Mouse (Mus musculus): ENCODE measurements around the gene Pnpla7.
A peak's percentile ranks its signal among the peaks of the same experiment; 100 is the strongest.
"Not testable (repeated sequence)": the region's sequence is repeated elsewhere in the genome, so short reads cannot be mapped to it uniquely, and the experiment has no call there.

Pnpla7 gene

GRCm38 (mm10) chr2:24975704-24976297 lies at the start of gene Pnpla7:
Pnpla7 (plus strand) TSS chr2:24976033.
- peak; percentile 37 for DNase-seq (ENCODE audit: low read depth, low spot score)

GRCm38 (mm10) chr2:24926345-24926964 lies 49.4 kb upstream of the Pnpla7 start:
- no peak for DNase-seq (ENCODE audit: low read depth, low spot score)

- DNase-seq (ENCODE audit: low read depth, low spot score): no peak
Measured at GRCm38 (mm10) chr2:24926965-24927358, 48.9 kb upstream of the Pnpla7 start.

- no peak for DNase-seq (ENCODE audit: low read depth, low spot score)
Measured at GRCm38 (mm10) chr2:24927810-24928479, 47.9 kb upstream of the Pnpla7 start.

GRCm38 (mm10) chr2:24929119-24929518 lies 46.7 kb upstream of the Pnpla7 start:
- no peak for DNase-seq (ENCODE audit: low read depth, low spot score)

GRCm38 (mm10) chr2:24929593-24929992 lies 46.2 kb upstream of the Pnpla7 start:
- DNase-seq (ENCODE audit: low read depth, low spot score): no peak

- no peak for DNase-seq (ENCODE audit: low read depth, low spot score)
Measured at GRCm38 (mm10) chr2:24934441-24934963, 41.3 kb upstream of the Pnpla7 start.

- DNase-seq (ENCODE audit: low read depth, low spot score): peak; percentile 91
Measured at GRCm38 (mm10) chr2:24935057-24935796, 40.6 kb upstream of the Pnpla7 start, which contains the start of gene Arrdc1. Arrdc1 (minus strand) TSS chr2:24935252.

- no peak for DNase-seq (ENCODE audit: low read depth, low spot score)
Measured at GRCm38 (mm10) chr2:24942092-24942491, 33.7 kb upstream of the Pnpla7 start.

GRCm38 (mm10) chr2:24944304-24944703 lies 31.5 kb upstream of the Pnpla7 start:
- not testable (repeated sequence) for DNase-seq (ENCODE audit: low read depth, low spot score)

GRCm38 (mm10) chr2:24949421-24950188 lies 26.2 kb upstream of the Pnpla7 start, which contains the start of gene Zmynd19:
Zmynd19 (plus strand) TSS chr2:24949792.
- DNase-seq (ENCODE audit: low read depth, low spot score): peak; percentile 95

GRCm38 (mm10) chr2:24950189-24950535 lies 25.7 kb upstream of the Pnpla7 start:
- no peak for DNase-seq (ENCODE audit: low read depth, low spot score)

GRCm38 (mm10) chr2:24952537-24953055 lies 23.2 kb upstream of the Pnpla7 start:
- DNase-seq (ENCODE audit: low read depth, low spot score): no peak

- no peak for DNase-seq (ENCODE audit: low read depth, low spot score)
Measured at GRCm38 (mm10) chr2:24960910-24961309, 14.9 kb upstream of the Pnpla7 start.

- DNase-seq (ENCODE audit: low read depth, low spot score): peak; percentile 78
Measured at GRCm38 (mm10) chr2:24962304-24963000, 13.4 kb upstream of the Pnpla7 start, which contains the start of gene Dph7. Dph7 (plus strand) TSS chr2:24962400.

GRCm38 (mm10) chr2:24970386-24970785 lies 5.4 kb upstream of the Pnpla7 start:
- no peak for DNase-seq (ENCODE audit: low read depth, low spot score)

- DNase-seq (ENCODE audit: low read depth, low spot score): not testable (repeated sequence)
Measured at GRCm38 (mm10) chr2:24974452-24974851, 1.4 kb upstream of the Pnpla7 start.

- DNase-seq (ENCODE audit: low read depth, low spot score): peak; percentile 94
Measured at GRCm38 (mm10) chr2:24974906-24975703, 728 bp upstream of the Pnpla7 start, which contains the start of gene Mrpl41. Mrpl41 (minus strand) TSS chr2:24975098.

- no peak for DNase-seq (ENCODE audit: low read depth, low spot score)
Measured at GRCm38 (mm10) chr2:24976960-24977359, 1.1 kb downstream of the Pnpla7 start.
